Mouse (Mus musculus) limb, embryonic 11.5 days (tissue): ENCODE measurements around the gene Unc13c. TPM values are rescaled to one million over a fixed set of nuclear protein-coding genes. Genes with fewer than 3 reads are reported as not detected.

ENCODE experiments used
- ATAC-seq: fragments of 200-750 bp; cut with Nextera tagmentation; 2 replicates; pipeline ENCODE4 v1.8.0; 2017; ENCODE audit warnings: low read depth; ENCODE audit not compliant: insufficient number of reproducible peaks, low FRiP score, low TSS enrichment
- DNase-seq: peaks from one replicate; pipeline ENCODE4 v3.0.0-alpha.2; 2015; ENCODE audit warnings: low spot score
- H3K27ac ChIP-seq: fragments of 300-500 bp; sonication (generic); replicated peaks from 2 replicates; pipeline ENCODE4 v1.5.1; 2014; ENCODE audit warnings: low read depth, mild to moderate bottlenecking, low read length
- H3K27me3 ChIP-seq: fragments of 300-500 bp; sonication (generic); 2 replicates; pipeline ENCODE4 v1.6.1; 2014; ENCODE audit warnings: mild to moderate bottlenecking, low read length, mixed read lengths; ENCODE audit not compliant: control insufficient read depth, insufficient read depth
- H3K36me3 ChIP-seq: fragments of 300-500 bp; sonication (generic); 2 replicates; pipeline ENCODE4 v1.6.1; 2014; ENCODE audit warnings: mild to moderate bottlenecking, low read length, moderate library complexity, mixed read lengths; ENCODE audit not compliant: control insufficient read depth, insufficient read depth
- H3K4me1 ChIP-seq: fragments of 300-500 bp; sonication (generic); 2 replicates; pipeline ENCODE4 v1.6.1; 2014; ENCODE audit warnings: low read length, mixed read lengths; ENCODE audit not compliant: control insufficient read depth, insufficient read depth
- H3K4me2 ChIP-seq: fragments of 300-500 bp; sonication (generic); 2 replicates; pipeline ENCODE4 v1.6.1; 2014; ENCODE audit warnings: low read depth, mild to moderate bottlenecking, moderate library complexity; ENCODE audit not compliant: severe bottlenecking
- H3K4me3 ChIP-seq: fragments of 300-500 bp; sonication (generic); 2 replicates; pipeline ENCODE4 v1.5.1; 2014; ENCODE audit warnings: low read depth, low read length
- H3K9ac ChIP-seq: fragments of 300-500 bp; sonication (generic); 2 replicates; pipeline ENCODE4 v1.6.1; 2014; ENCODE audit warnings: mild to moderate bottlenecking, low read length
- H3K9me3 ChIP-seq: fragments of 300-500 bp; sonication (generic); 2 replicates; pipeline ENCODE4 v1.6.1; 2016; ENCODE audit warnings: low read length; ENCODE audit not compliant: control insufficient read depth
- WGBS: fragments of 180-500 bp; shearing (Covaris S2); extraction: QIAGEN DNeasy Blood & Tissue Kit; methylation state at CpG from one replicate; pipeline ENCODE4 v1.1.7; 2014; 5-methylcytosine and 5-hydroxymethylcytosine counted together
- polyA plus RNA-seq: library from polyadenylated mRNA; unstranded; fragments of >200 nt; fragmentation: Nextera tagmentation; extraction: Ambion mirVana; gene quantifications from 2 replicates; pipeline ENCODE4 v1.2.1, GENCODE M21; 2014

Unc13c gene
- polyA plus RNA-seq, 1 experiment from 2014 or later = 0.19 TPM

- no peak overlapping the region for H3K27ac ChIP-seq
- H3K27me3 ChIP-seq = 0 out of 2 replicates have a peak, but pooled peaks cover 2% of the 10 kb centered on the region
- no peak overlapping the region for H3K4me3 ChIP-seq
- no peak for DNase-seq
- no peaks in the 10 kb centered on the region for H3K36me3 ChIP-seq
- H3K4me2 ChIP-seq = no peak overlapping the region
- no peak overlapping the region for H3K9ac ChIP-seq
- 85% methylated on average over 9 of the region's 9 CpGs for WGBS
- no peak for ATAC-seq
- H3K4me1 ChIP-seq = no peaks in the 10 kb centered on the region; the same call in 1 of the 2 replicates
- H3K9me3 ChIP-seq = no peaks in the 10 kb centered on the region
These were observed 3.3 kb downstream of the Unc13c start for GRCm38 (mm10) chr9:73965322-73965915.

DNA sequence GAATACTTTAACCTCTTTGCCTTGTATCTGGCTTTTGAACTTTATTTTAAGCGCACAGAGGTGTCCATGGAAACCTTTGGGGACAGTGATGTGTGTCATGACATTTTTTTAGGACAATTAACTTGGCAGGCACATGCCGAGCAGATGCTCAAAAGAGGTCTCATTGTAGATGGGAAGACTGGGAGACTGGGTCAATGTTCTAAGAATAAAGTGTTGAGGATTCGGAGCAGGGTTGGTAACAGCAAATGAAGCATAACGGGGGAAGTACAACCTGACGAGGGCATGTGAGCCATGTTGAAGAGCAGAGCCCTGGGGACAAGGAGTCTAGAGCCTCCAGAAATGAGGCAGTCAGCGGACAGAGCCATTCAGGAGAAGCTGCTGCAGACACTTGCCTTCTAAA lies 6.3 kb downstream of the Unc13c start:
- Histone ChIP-seq H3K4me2 (no peak overlapping the region), H3K27me3 (no peaks in the 10 kb centered on the region), H3K4me3 (no peak overlapping the region), H3K4me1 (no peaks in the 10 kb centered on the region), H3K9ac (no peak overlapping the region), H3K9me3 (no peaks in the 10 kb centered on the region), H3K36me3 (no peaks in the 10 kb centered on the region), H3K27ac (no peak overlapping the region)
- DNase-seq (no peak), ATAC-seq (no peak)
- WGBS = 83% methylated on average over 6 of the region's 6 CpGs

- no peak for ATAC-seq
- no peaks in the 10 kb centered on the region for H3K9me3 ChIP-seq
- H3K36me3 ChIP-seq = no peaks in the 10 kb centered on the region
- no peaks in the 10 kb centered on the region for H3K4me1 ChIP-seq
- no peak overlapping the region for H3K4me2 ChIP-seq
- DNase-seq = no peak
- no peak overlapping the region for H3K9ac ChIP-seq
- no peak overlapping the region for H3K4me3 ChIP-seq
- H3K27ac ChIP-seq = no peak overlapping the region
- no peaks in the 10 kb centered on the region for H3K27me3 ChIP-seq
These were observed 16.4 kb downstream of the Unc13c start for GRCm38 (mm10) chr9:73952331-73952730.

GRCm38 (mm10) chr9:73951586-73951985 lies 17.2 kb downstream of the Unc13c start:
- Histone ChIP-seq H3K27me3 (no peaks in the 10 kb centered on the region), H3K4me2 (no peak overlapping the region), H3K9ac (no peak overlapping the region), H3K4me3 (no peak overlapping the region), H3K9me3 (no peaks in the 10 kb centered on the region), H3K27ac (no peak overlapping the region), H3K36me3 (no peaks in the 10 kb centered on the region), H3K4me1 (no peaks in the 10 kb centered on the region)
- WGBS = 82% methylated on average over 4 of the region's 4 CpGs
- DNase-seq (no peak), ATAC-seq (no peak)

GRCm38 (mm10) chr9:73934844-73935243 lies 33.9 kb downstream of the Unc13c start:
- WGBS = 87% methylated on average over 4 of the region's 4 CpGs
- ATAC-seq (no peak), DNase-seq (no peak)
- Histone ChIP-seq H3K4me1 (no peaks in the 10 kb centered on the region), H3K9ac (no peak overlapping the region), H3K27me3 (no peaks in the 10 kb centered on the region), H3K9me3 (no peaks in the 10 kb centered on the region), H3K36me3 (no peaks in the 10 kb centered on the region), H3K27ac (no peak overlapping the region), H3K4me3 (no peak overlapping the region), H3K4me2 (no peak overlapping the region)

GRCm38 (mm10) chr9:73931988-73932387 lies 36.8 kb downstream of the Unc13c start:
- Histone ChIP-seq H3K4me1 (no peaks in the 10 kb centered on the region), H3K27ac (no peak overlapping the region), H3K27me3 (no peaks in the 10 kb centered on the region), H3K4me2 (no peak overlapping the region), H3K4me3 (no peak overlapping the region), H3K9ac (no peak overlapping the region), H3K9me3 (no peaks in the 10 kb centered on the region), H3K36me3 (no peaks in the 10 kb centered on the region)
- DNase-seq (no peak), ATAC-seq (no peak)
- WGBS = 93% methylated on average over 9 of the region's 9 CpGs

GRCm38 (mm10) chr9:73927276-73927675 lies 41.5 kb downstream of the Unc13c start:
- no peak overlapping the region for H3K4me2 ChIP-seq
- 68% methylated on average over 2 of the region's 2 CpGs for WGBS

GRCm38 (mm10) chr9:73922449-73923115 lies 46.2 kb downstream of the Unc13c start:
- Histone ChIP-seq H3K9me3 (no peaks in the 10 kb centered on the region), H3K27ac (no peak overlapping the region), H3K4me2 (no peak overlapping the region), H3K4me3 (no peak overlapping the region), H3K27me3 (no peaks in the 10 kb centered on the region), H3K9ac (no peak overlapping the region), H3K36me3 (no peaks in the 10 kb centered on the region), H3K4me1 (no peaks in the 10 kb centered on the region)
- 87% methylated on average over 11 of the region's 11 CpGs for WGBS
- DNase-seq (no peak), ATAC-seq (no peak)

More at GRCm38 (mm10) chr9:73927276-73927675, 41.5 kb downstream of the Unc13c start:
- ATAC-seq = no peak
- Histone ChIP-seq H3K9ac (no peak overlapping the region), H3K27me3 (no peaks in the 10 kb centered on the region), H3K9me3 (no peaks in the 10 kb centered on the region), H3K36me3 (no peaks in the 10 kb centered on the region), H3K4me3 (no peak overlapping the region), H3K27ac (no peak overlapping the region), H3K4me1 (no peaks in the 10 kb centered on the region)
- DNase-seq = no peak
